Mouse (Mus musculus): Measurements from ENCODE around the gene Pou6f1. TPM values are rescaled to one million over a fixed set of nuclear protein-coding genes. Genes with fewer than 3 reads are reported as not detected.
"Not testable (repeated sequence)": the region's sequence is repeated elsewhere in the genome, so short reads cannot be mapped to it uniquely, and the experiment has no call there.

Pou6f1 gene
- polyA plus RNA-seq, 1 experiment from 2014 or later, result 43.0 TPM

DNA sequence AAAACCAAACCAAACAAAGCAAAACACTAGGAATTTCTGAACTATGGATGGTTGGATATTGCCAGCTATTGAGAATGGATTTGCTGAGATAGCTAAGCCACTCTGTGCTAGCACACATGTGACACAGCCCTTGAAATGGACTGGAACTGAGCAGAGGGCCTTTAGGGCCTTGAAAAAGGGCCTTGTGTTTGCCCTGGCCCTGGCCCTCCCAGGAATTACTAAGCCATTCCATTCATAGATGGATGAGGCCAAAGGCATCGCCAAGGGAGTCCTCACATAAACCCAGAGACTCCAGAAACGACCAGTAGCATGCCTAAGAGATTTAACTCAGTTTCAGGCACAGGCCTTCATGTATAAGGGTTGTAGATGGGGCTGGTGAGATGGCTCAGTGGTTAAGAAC, 33.3 kb downstream of the Pou6f1 start:
- Histone ChIP-seq H3K4me1 (no peaks in the 10 kb centered on the region), H3K27ac (no peak overlapping the region), H3K4me2 (no peak overlapping the region), H3K9ac (no peak overlapping the region), H3K9me3 (no peaks in the 10 kb centered on the region), H3K36me3 (replicated peaks) (no peaks in the 10 kb centered on the region), H3K27me3 (replicated peaks) (no peaks in the 10 kb centered on the region), H3K4me3 (no peak overlapping the region)
- no peak for ATAC-seq (replicated peaks)
- WGBS, result 60% methylated on average over 2 of the region's 2 CpGs

DNA sequence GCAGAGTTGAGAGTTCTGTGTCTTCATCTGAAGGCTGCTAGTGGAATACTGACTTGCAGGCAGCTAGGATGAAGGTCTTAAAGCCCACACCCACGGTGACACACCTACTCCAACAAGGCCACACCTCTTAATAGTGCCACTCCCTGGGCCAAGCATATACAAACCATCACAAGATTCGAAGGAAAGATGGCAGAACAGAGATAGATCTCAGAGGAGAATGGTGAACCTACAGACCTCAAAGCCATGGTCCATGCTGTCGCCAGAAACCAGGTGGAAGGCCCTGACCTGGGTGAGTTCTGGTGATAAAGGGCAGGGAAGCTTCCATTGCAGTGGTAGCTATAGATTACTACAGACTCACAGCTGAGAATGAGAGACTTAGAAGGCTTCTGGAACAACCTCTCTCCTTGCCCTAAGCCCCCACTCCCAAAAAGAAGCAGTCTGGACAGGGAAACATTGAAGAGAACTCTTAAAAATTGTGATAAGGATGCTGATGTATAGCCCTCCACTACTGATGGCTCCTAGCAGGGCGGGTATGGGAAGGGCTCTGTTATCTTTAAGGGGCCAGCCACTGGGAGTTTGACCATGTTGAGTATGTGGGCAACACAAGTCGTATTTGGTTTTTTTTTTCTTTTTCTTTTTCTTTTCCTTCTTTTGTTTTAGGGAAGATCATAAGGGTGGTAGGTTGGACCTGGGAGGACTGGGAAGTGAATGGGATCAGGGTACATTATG, 41.9 kb downstream of the Pou6f1 start:
- H3K36me3 ChIP-seq (replicated peaks), result no peaks in the 10 kb centered on the region
- H3K4me1 ChIP-seq, result no peaks in the 10 kb centered on the region
- no peaks in the 10 kb centered on the region for H3K27me3 ChIP-seq (replicated peaks)
- H3K9ac ChIP-seq, result no peak overlapping the region
- WGBS, result 73% methylated on average over 5 of the region's 5 CpGs
- H3K4me3 ChIP-seq, result no peak overlapping the region
- H3K4me2 ChIP-seq, result no peak overlapping the region
- H3K27ac ChIP-seq, result no peak overlapping the region
- no peak for ATAC-seq (replicated peaks)
- no peaks in the 10 kb centered on the region for H3K9me3 ChIP-seq

DNA sequence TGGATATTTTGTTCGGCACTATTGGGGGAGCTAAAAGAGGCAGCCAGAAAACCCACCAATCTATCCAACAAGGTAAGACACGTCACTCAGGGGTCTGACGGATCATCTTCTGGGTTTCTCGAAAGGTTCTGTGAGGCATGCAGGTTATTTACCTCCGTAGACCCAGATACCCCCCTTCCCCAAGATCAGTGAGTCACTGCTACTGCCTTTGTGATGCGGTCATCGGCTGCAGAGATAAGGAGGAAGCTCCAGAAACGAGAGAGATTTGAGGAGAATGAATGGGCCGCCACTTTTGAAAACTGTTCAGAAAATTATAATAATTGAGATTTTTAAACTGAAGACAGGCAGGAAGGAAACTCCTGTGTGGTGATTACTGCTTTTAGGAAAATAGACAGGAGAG, 43.4 kb downstream of the Pou6f1 start:
- ATAC-seq (replicated peaks), result no peak
- H3K27ac ChIP-seq, result no peak overlapping the region
- no peak overlapping the region for H3K9ac ChIP-seq
- WGBS, result 90% methylated on average over 9 of the region's 9 CpGs
- no peak overlapping the region for H3K4me2 ChIP-seq
- no peaks in the 10 kb centered on the region for H3K9me3 ChIP-seq
- no peak overlapping the region for H3K4me3 ChIP-seq
- H3K36me3 ChIP-seq (replicated peaks), result no peaks in the 10 kb centered on the region
- H3K4me1 ChIP-seq, result peaks cover 6% of the 10 kb centered on the region; the same call in 1 of the 2 replicates
- H3K27me3 ChIP-seq (replicated peaks), result no peaks in the 10 kb centered on the region

DNA sequence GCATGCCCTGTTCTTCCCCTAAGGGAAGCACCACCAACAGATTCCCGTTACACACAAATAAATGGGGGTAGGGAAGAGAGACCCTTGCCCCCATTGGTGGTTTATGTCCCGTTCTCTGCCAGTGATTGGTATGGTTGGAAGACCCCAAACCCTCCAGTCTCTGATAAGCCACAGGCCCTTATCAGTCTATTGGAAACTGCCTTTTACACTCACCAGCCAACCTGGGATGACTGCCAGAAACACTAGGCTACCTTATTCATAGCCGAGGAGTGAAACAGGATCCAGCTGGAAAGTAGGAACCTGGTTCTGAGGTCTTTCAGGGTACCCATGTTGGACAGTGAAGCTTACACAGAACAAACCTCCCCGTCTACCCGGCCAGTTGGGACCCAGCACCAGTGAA, 43.8 kb downstream of the Pou6f1 start:
- no peak overlapping the region for H3K4me2 ChIP-seq
- H3K4me3 ChIP-seq, result no peak overlapping the region
- H3K36me3 ChIP-seq (replicated peaks), result no peaks in the 10 kb centered on the region

DNA sequence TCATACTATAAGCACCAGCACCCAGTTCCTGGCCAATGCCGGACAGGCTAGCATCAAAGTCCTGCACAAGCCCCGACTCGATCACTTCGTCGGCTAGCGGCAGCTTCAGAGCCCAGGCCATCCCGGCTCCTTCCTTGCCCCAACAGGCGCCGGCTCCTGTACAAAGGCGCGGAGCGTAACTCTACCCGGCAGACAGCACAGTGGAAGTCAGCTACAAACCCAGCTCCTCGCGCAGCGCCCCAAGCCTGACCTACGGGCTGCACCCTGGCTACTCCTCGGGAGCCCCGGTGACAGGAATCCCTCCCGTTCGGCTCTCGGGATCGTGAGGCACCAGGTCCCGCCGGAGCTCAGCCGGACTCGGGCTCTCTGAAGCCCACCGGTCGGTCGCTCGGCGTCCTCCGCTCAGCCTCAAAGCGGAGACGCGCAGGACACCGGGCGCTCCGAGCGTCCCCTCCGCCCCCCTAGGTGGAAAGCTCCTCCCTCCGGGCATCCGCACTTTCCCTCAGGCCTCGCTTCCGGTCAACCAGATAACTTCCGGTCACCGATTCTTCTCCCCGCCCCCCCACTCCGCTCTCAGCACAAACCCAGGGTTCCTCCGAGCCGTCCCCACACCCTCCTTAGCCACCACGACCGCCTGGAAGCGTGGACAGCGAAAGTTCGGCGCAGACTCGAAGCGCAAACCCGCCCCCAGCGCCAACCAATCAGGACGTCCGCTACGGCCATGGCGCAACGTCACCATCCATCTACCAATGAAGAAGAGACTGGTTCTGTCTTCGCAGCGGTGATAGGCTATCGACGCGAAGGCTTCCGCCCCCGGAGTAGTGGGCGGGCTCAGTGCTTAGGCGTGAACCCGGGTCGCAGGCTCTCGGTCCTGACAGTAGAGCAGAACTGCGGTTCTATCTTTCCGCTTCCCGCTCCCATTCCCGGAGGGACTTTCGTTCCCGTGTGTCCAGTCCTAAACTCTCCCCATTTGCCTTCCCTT, 48.2 kb downstream of the Pou6f1 start, which contains the start of gene Tfcp2:
TSS of gene Tfcp2 (minus strand) at position 683 of the 982 bp plus-strand sequence.
- H3K36me3 ChIP-seq (replicated peaks), result 0 out of 2 replicates have a peak, but pooled peaks cover 2% of the 10 kb centered on the region
- H3K27me3 ChIP-seq (replicated peaks), result no peaks in the 10 kb centered on the region
- peak within 1 kb of the TSS; percentile 84 for H3K4me2 ChIP-seq
- H3K9me3 ChIP-seq, result no peaks in the 10 kb centered on the region
- H3K4me1 ChIP-seq, result peaks cover 25% of the 10 kb centered on the region
- WGBS, result under 1% methylated on average over 84 of the region's 84 CpGs
- H3K4me3 ChIP-seq, result peak within 1 kb of the TSS; percentile 76
- H3K9ac ChIP-seq, result peak within 1 kb of the TSS; percentile 83
- ATAC-seq (replicated peaks), result peak; percentile 100
- H3K27ac ChIP-seq, result peak within 1 kb of the TSS; percentile 84

More for the DNA sequence above, 43.8 kb downstream of the Pou6f1 start:
- WGBS, result 88% methylated on average over 5 of the region's 5 CpGs
- H3K27me3 ChIP-seq (replicated peaks), result no peaks in the 10 kb centered on the region
- H3K9me3 ChIP-seq, result no peaks in the 10 kb centered on the region
- ATAC-seq (replicated peaks), result no peak
- H3K27ac ChIP-seq, result no peak overlapping the region
- H3K9ac ChIP-seq, result no peak overlapping the region
- H3K4me1 ChIP-seq, result peaks cover 9% of the 10 kb centered on the region

DNA sequence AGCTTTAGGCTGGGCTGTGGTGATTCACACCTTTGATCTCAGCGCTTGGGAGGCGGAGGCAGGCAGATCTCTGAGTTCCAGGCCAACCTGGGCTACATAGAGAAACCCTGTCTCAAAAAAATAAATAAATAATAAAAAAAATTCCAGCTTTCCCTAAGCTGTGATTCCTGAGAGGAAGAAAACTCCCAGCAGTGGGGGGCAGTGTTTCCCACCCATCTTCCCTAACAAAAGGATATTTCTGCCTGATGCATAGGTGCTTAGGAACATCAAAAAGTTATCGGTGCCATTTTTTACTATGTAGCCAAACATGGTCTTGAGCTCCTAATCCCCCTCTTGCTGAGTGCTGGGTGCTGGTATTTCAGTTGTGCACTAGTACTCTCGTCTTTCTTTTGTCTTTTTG, 49.5 kb downstream of the Pou6f1 start:
- Histone ChIP-seq H3K27me3 (replicated peaks) (no peaks in the 10 kb centered on the region), H3K4me1 (peaks cover 25% of the 10 kb centered on the region), H3K9me3 (no peaks in the 10 kb centered on the region), H3K27ac (no peak overlapping the region), H3K4me2 (peak overlapping the region; percentile 84), H3K4me3 (peak overlapping the region; percentile 76), H3K36me3 (replicated peaks) (0 out of 2 replicates have a peak, but pooled peaks cover 2% of the 10 kb centered on the region), H3K9ac (no peak overlapping the region)
- ATAC-seq (replicated peaks), result no peak
- WGBS, result 92% methylated on average over 4 of the region's 4 CpGs

DNA sequence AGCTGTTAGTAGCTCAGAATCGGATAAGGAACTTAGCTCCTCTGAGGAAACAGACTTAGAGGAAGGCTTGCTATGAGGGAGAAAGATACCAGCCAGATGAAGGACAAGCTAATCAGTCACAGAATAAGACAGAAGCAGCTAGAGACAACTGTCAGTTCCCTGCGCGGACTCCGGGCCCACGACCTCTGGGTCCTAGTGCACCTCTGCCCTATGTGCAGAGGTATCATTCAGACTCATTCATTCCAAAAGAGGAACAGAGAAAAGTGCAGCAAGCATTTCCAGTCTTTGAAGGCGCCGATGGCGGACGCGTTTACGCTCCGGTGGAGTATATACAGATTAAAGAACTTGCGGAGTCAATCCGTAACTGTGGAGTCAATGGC, 56.1 kb downstream of the Pou6f1 start:
- not testable (repeated sequence) for H3K9ac ChIP-seq; H3K4me2 ChIP-seq; H3K36me3 ChIP-seq (replicated peaks); H3K4me1 ChIP-seq; H3K4me3 ChIP-seq; H3K27me3 ChIP-seq (replicated peaks); H3K27ac ChIP-seq; H3K9me3 ChIP-seq; ATAC-seq (replicated peaks)
- 94% methylated on average over 14 of the region's 14 CpGs for WGBS

DNA sequence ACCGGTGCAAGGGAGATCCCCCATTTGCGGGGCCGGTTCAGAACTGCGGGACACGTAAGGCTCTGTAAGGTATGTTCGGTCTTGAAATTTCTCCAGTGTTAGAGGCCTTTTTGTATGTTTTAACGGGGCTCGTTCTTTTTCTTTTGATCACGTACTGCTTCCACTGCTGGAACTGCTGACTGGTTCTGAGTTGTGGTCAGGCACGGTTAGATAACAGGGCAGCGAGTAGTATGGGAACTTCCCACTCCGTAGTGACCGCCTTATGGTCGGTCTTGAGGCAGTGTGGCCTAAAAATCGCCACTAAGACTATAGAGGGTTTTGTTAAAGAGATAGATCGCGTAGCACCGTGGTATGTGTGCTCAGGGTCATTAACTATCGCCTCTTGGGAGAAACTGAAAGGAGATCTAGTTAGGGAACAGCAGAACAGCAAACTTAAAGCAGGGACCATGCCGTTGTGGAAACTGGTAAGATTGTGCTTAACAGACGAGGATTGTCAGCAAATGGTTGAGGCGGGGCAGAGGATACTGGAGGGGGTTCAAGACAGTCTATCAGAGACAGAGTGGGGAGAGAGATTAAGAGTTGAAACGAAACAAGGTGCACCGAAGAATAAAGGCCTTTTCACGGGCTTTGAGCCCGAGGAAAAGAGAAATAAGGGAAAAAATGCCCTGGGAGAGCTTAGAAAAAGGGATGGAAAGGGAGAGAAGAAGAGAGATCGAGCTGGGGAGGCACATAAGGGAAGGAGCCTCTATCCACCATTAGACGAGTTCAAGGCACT, 56.7 kb downstream of the Pou6f1 start:
- not testable (repeated sequence) for ATAC-seq (replicated peaks); H3K4me3 ChIP-seq

DNA sequence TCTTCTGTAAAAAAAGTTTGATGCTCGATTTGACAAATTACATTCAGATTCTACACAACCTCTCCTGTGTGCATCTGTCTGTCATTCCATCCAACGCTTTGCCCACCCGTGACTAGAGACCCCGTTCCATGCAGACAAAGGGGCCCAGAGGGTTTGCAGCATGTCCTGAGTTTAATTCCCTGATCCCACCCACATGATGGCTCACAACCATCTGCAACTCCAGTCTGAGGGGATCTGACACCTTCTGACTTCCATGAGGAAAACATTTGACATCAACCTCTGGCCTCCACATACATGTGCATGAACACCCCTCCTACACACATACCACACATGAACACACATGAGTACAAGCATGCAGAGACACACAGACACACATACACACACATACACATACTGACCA, 58.4 kb downstream of the Pou6f1 start:
- Histone ChIP-seq H3K27ac (no peak overlapping the region), H3K4me2 (no peak overlapping the region), H3K4me3 (no peak overlapping the region), H3K4me1 (no peaks in the 10 kb centered on the region), H3K27me3 (replicated peaks) (no peaks in the 10 kb centered on the region), H3K36me3 (replicated peaks) (no peaks in the 10 kb centered on the region), H3K9me3 (no peaks in the 10 kb centered on the region), H3K9ac (no peak overlapping the region)
- no peak for ATAC-seq (replicated peaks)
- 96% methylated on average over 4 of the region's 4 CpGs for WGBS

More for the DNA sequence above, 56.7 kb downstream of the Pou6f1 start:
- not testable (repeated sequence) for H3K4me2 ChIP-seq; H3K9ac ChIP-seq; H3K36me3 ChIP-seq (replicated peaks); H3K27me3 ChIP-seq (replicated peaks); H3K4me1 ChIP-seq; H3K27ac ChIP-seq; H3K9me3 ChIP-seq
- WGBS, result 97% methylated on average over 28 of the region's 28 CpGs

DNA sequence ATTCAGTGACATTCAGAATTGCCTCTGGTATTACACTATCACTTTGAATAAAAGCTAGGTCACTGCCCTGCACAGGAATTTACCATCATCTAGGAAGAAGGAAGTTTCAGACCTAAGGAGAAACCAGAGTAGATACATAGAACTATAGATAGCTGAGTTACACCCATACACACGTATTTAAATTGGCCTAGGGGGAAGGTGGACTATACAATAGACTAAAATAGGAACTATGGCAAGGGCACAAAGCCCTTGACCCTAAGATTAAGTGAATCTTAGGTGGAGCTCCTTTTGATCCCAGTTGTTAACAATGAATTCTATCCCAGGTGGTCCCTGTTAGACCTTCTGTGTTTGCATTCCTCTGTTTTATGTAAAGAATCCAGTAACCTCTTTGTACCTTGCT, 58.8 kb downstream of the Pou6f1 start:
- not testable (repeated sequence) for H3K27me3 ChIP-seq (replicated peaks); ATAC-seq (replicated peaks); H3K9ac ChIP-seq; H3K36me3 ChIP-seq (replicated peaks); H3K4me2 ChIP-seq; H3K27ac ChIP-seq; H3K9me3 ChIP-seq; H3K4me3 ChIP-seq; H3K4me1 ChIP-seq
- 84% methylated on average over 1 of the region's 1 CpGs for WGBS

DNA sequence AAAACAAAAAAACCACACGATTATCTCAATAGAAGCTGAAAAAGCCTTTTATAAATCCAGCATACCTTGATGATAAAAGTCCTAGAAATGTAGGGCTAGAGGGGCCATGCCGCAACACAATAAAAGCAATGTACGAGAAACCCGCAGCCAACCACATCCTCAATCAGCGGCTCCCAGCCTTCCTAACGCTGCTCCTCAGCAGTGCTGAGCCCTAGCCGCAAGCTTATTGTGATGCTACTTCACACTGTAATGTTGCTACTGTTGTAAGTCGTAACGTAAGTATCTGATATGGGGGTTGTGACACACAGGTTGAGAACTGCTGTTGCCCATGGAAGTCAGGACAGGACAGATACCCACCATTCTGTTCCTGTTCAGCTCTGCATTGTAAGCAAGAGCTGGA, 60.4 kb downstream of the Pou6f1 start:
- Histone ChIP-seq H3K4me3 (no peak overlapping the region), H3K4me2 (no peak overlapping the region), H3K27ac (no peak overlapping the region), H3K27me3 (replicated peaks) (no peaks in the 10 kb centered on the region), H3K9me3 (no peaks in the 10 kb centered on the region), H3K4me1 (no peaks in the 10 kb centered on the region), H3K36me3 (replicated peaks) (0 out of 2 replicates have a peak, but pooled peaks cover 3% of the 10 kb centered on the region), H3K9ac (no peak overlapping the region)
- ATAC-seq (replicated peaks), result no peak
- 93% methylated on average over 9 of the region's 9 CpGs for WGBS

DNA sequence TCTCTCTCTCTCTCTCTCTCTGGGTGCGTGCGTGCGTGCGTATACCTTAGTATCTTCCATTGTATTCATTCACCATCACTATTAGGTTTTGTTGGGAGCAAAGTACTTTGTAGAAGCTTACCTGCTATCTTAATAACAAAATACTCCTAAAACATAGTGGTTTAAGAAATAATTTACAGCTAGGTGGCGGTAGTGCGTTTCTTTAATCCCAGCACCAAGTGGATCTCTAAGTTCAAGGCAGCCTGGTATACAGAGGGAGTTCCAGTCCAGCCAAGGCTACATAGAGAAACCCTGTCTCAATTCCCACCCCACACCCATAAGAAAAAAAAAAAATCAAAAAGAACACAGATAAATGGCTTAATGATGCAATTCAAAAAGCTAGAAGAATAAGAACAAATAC, 61.9 kb downstream of the Pou6f1 start:
- WGBS, result 82% methylated on average over 6 of the region's 6 CpGs
- 0 out of 2 replicates have a peak, but pooled peaks cover 3% of the 10 kb centered on the region for H3K36me3 ChIP-seq (replicated peaks)

More for the DNA sequence above, 61.9 kb downstream of the Pou6f1 start:
- Histone ChIP-seq H3K4me3 (no peak overlapping the region), H3K9me3 (no peaks in the 10 kb centered on the region), H3K27me3 (replicated peaks) (no peaks in the 10 kb centered on the region), H3K4me2 (no peak overlapping the region), H3K4me1 (no peaks in the 10 kb centered on the region), H3K9ac (no peak overlapping the region), H3K27ac (no peak overlapping the region)
- no peak for ATAC-seq (replicated peaks)
